Mouse (Mus musculus) midbrain, postnatal 0 days (tissue): ENCODE data around the gene Ctnnd2. TPM values are rescaled to one million over a fixed set of nuclear protein-coding genes. Genes with fewer than 3 reads are reported as not detected.

ENCODE experiments used
- ATAC-seq: fragments of 200-750 bp; cut with Nextera tagmentation; 2 replicates; pipeline ENCODE4 v1.8.0; 2017; ENCODE audit warnings: moderate number of reproducible peaks, mild to moderate bottlenecking, moderate TSS enrichment, moderate library complexity; ENCODE audit not compliant: low FRiP score
- DNase-seq: peaks from one replicate; pipeline ENCODE4 v3.0.0-alpha.2; 2015; ENCODE audit warnings: low spot score
- H3K27ac ChIP-seq: fragments of 300-500 bp; sonication (generic); 2 replicates; pipeline ENCODE4 v1.5.1; 2014; ENCODE audit warnings: low read depth, mild to moderate bottlenecking, low read length, mixed read lengths
- H3K27me3 ChIP-seq: fragments of 300-500 bp; sonication (generic); 2 replicates; pipeline ENCODE4 v1.6.1; 2014; ENCODE audit warnings: low read length, control low read depth, mixed read lengths; ENCODE audit not compliant: insufficient read depth
- H3K36me3 ChIP-seq: fragments of 300-500 bp; sonication (generic); 2 replicates; pipeline ENCODE4 v1.6.1; 2014; ENCODE audit warnings: low read length, control low read depth, mixed read lengths; ENCODE audit not compliant: insufficient read depth
- H3K4me1 ChIP-seq: fragments of 300-500 bp; sonication (generic); 2 replicates; pipeline ENCODE4 v1.6.1; 2014; ENCODE audit warnings: mild to moderate bottlenecking, control low read depth, antibody characterized with exemption, low read length, mixed read lengths; ENCODE audit not compliant: insufficient read depth
- H3K4me2 ChIP-seq: fragments of 300-500 bp; sonication (generic); 2 replicates; pipeline ENCODE4 v1.6.1; 2014; ENCODE audit warnings: low read depth, mild to moderate bottlenecking, low read length, mixed read lengths; ENCODE audit not compliant: poor library complexity, severe bottlenecking
- H3K4me3 ChIP-seq: fragments of 300-500 bp; sonication (generic); 2 replicates; pipeline ENCODE4 v1.5.1; 2014; ENCODE audit warnings: low read depth, mild to moderate bottlenecking, low read length, moderate library complexity
- H3K9ac ChIP-seq: fragments of 300-500 bp; sonication (generic); replicated peaks from 2 replicates; pipeline ENCODE4 v1.6.1; 2014; ENCODE audit warnings: mild to moderate bottlenecking, low read length, moderate library complexity, mixed read lengths; ENCODE audit not compliant: poor library complexity, severe bottlenecking
- H3K9me3 ChIP-seq: fragments of 300-500 bp; sonication (generic); 2 replicates; pipeline ENCODE4 v1.6.1; 2016; ENCODE audit warnings: low read length, control low read depth
- CTCF ChIP-seq: IDR thresholded peaks from 2 replicates; pipeline ENCODE4 v1.5.1; 2016; ENCODE audit warnings: antibody characterized with exemption, mild to moderate bottlenecking
- WGBS: fragments of 180-500 bp; shearing (Covaris S2); extraction: QIAGEN DNeasy Blood & Tissue Kit; methylation state at CpG from one replicate; pipeline ENCODE4 v1.1.7; 2014; 5-methylcytosine and 5-hydroxymethylcytosine counted together
- polyA plus RNA-seq: library from polyadenylated mRNA; unstranded; fragments of >200 nt; fragmentation: Nextera tagmentation; extraction: Ambion mirVana; gene quantifications from 2 replicates; pipeline ENCODE4 v1.2.1, GENCODE M21; 2015
- total RNA-seq: library from RNA; depleted of rRNA; stranded (reverse); fragments of >200 nt; gene quantifications from 2 replicates; pipeline ENCODE4 v1.2.3, GENCODE M21; 2014

The Ctnnd2 gene
- total and polyA plus RNA-seq, 2 experiments from 2014 or later = 89.0 to 178 TPM

- Histone ChIP-seq H3K9me3 (no peaks in the 10 kb centered on the region), H3K9ac (no peak overlapping the region), H3K4me2 (no peak overlapping the region), H3K4me3 (no peak overlapping the region), H3K27ac (no peak overlapping the region), H3K4me1 (no peaks in the 10 kb centered on the region), H3K27me3 (no peaks in the 10 kb centered on the region), H3K36me3 (0 out of 2 replicates have a peak, but pooled peaks cover 3% of the 10 kb centered on the region)
- 90% methylated on average over 26 of the region's 26 CpGs for WGBS
- no peak for TF ChIP-seq CTCF
- no peak for DNase-seq
- ATAC-seq = no peak
Measured at GRCm38 (mm10) chr15:31027448-31028230, 855.2 kb downstream of the Ctnnd2 start.

- H3K4me1 ChIP-seq = no peaks in the 10 kb centered on the region
- ATAC-seq (no peak), DNase-seq (no peak)
- no peak overlapping the region for H3K4me2 ChIP-seq
- no peak overlapping the region for H3K4me3 ChIP-seq
- 59% methylated on average over 1 of the region's 1 CpGs for WGBS
- no peaks in the 10 kb centered on the region for H3K27me3 ChIP-seq
- no peaks in the 10 kb centered on the region for H3K36me3 ChIP-seq
- H3K27ac ChIP-seq = no peak overlapping the region
- no peaks in the 10 kb centered on the region for H3K9me3 ChIP-seq
- TF ChIP-seq CTCF = no peak
- no peak overlapping the region for H3K9ac ChIP-seq
Measured at GRCm38 (mm10) chr15:31044983-31045382, 872.6 kb downstream of the Ctnnd2 start.

- Histone ChIP-seq H3K27ac (no peak overlapping the region), H3K27me3 (no peaks in the 10 kb centered on the region), H3K4me3 (no peak overlapping the region), H3K4me2 (no peak overlapping the region), H3K9me3 (no peaks in the 10 kb centered on the region), H3K4me1 (no peaks in the 10 kb centered on the region), H3K36me3 (no peaks in the 10 kb centered on the region), H3K9ac (no peak overlapping the region)
- ATAC-seq = no peak
- TF ChIP-seq CTCF = no peak
- 44% methylated on average over 5 of the region's 5 CpGs for WGBS
- no peak for DNase-seq
Measured at GRCm38 (mm10) chr15:31051496-31051895, 879.1 kb downstream of the Ctnnd2 start.

- Histone ChIP-seq H3K4me2 (no peak overlapping the region), H3K9ac (no peak overlapping the region), H3K36me3 (no peaks in the 10 kb centered on the region), H3K27ac (no peak overlapping the region), H3K9me3 (no peaks in the 10 kb centered on the region), H3K27me3 (no peaks in the 10 kb centered on the region), H3K4me1 (no peaks in the 10 kb centered on the region), H3K4me3 (no peak overlapping the region)
- DNase-seq (no peak), ATAC-seq (no peak)
- TF ChIP-seq CTCF = no peak
- WGBS = 56% methylated on average over 3 of the region's 3 CpGs
Measured at GRCm38 (mm10) chr15:31056145-31056544, 883.8 kb downstream of the Ctnnd2 start.

- Histone ChIP-seq H3K27ac (no peak overlapping the region), H3K4me2 (no peak overlapping the region), H3K4me1 (no peaks in the 10 kb centered on the region), H3K27me3 (no peaks in the 10 kb centered on the region), H3K9ac (no peak overlapping the region), H3K4me3 (no peak overlapping the region), H3K36me3 (no peaks in the 10 kb centered on the region), H3K9me3 (no peaks in the 10 kb centered on the region)
- no peak for ATAC-seq
- 85% methylated on average over 6 of the region's 6 CpGs for WGBS
- peak; percentile 43 for DNase-seq
- no peak for TF ChIP-seq CTCF
Measured at GRCm38 (mm10) chr15:31058315-31058714, 885.9 kb downstream of the Ctnnd2 start.

GRCm38 (mm10) chr15:31063734-31064133 is 891.3 kb downstream of the Ctnnd2 start:
- H3K9me3 ChIP-seq = no peaks in the 10 kb centered on the region
- no peak overlapping the region for H3K27ac ChIP-seq
- ATAC-seq (no peak), DNase-seq (no peak)
- H3K36me3 ChIP-seq = no peaks in the 10 kb centered on the region
- TF ChIP-seq CTCF = no peak
- no peak overlapping the region for H3K4me3 ChIP-seq
- H3K9ac ChIP-seq = no peak overlapping the region
- no peak overlapping the region for H3K4me2 ChIP-seq
- no peaks in the 10 kb centered on the region for H3K4me1 ChIP-seq
- WGBS = 73% methylated on average over 3 of the region's 3 CpGs
- no peaks in the 10 kb centered on the region for H3K27me3 ChIP-seq
